Mouse (Mus musculus) midbrain, embryonic 15.5 days (tissue): ENCODE measurements around the gene Gstt2. TPM values are rescaled to one million over a fixed set of nuclear protein-coding genes. Genes with fewer than 3 reads are reported as not detected.

Experiments
- ATAC-seq: fragments of 200-750 bp; cut with Nextera tagmentation; replicated peaks from 2 replicates; pipeline ENCODE4 v1.8.0; 2017; ENCODE audit warnings: moderate TSS enrichment
- H3K27ac ChIP-seq: fragments of 300-500 bp; sonication (generic); 2 replicates; pipeline ENCODE4 v1.5.1; 2015; ENCODE audit warnings: mild to moderate bottlenecking, inconsistent platforms
- H3K27me3 ChIP-seq: fragments of 300-500 bp; sonication (generic); replicated peaks from 2 replicates; pipeline ENCODE4 v1.6.1; 2015; ENCODE audit warnings: inconsistent platforms
- H3K36me3 ChIP-seq: fragments of 300-500 bp; sonication (generic); replicated peaks from 2 replicates; pipeline ENCODE4 v1.6.1; 2015; ENCODE audit warnings: inconsistent platforms
- H3K4me1 ChIP-seq: fragments of 300-500 bp; sonication (generic); 2 replicates; pipeline ENCODE4 v1.6.1; 2015; ENCODE audit warnings: inconsistent platforms
- H3K4me2 ChIP-seq: fragments of 300-500 bp; sonication (generic); 2 replicates; pipeline ENCODE4 v1.6.1; 2015; ENCODE audit warnings: inconsistent platforms, mild to moderate bottlenecking, moderate library complexity
- H3K4me3 ChIP-seq: fragments of 300-500 bp; sonication (generic); 2 replicates; pipeline ENCODE4 v1.5.1; 2015; ENCODE audit warnings: mild to moderate bottlenecking, inconsistent platforms
- H3K9ac ChIP-seq: fragments of 300-500 bp; sonication (generic); 2 replicates; pipeline ENCODE4 v1.6.1; 2015; ENCODE audit warnings: mild to moderate bottlenecking, inconsistent platforms
- H3K9me3 ChIP-seq: fragments of 300-500 bp; sonication (generic); 2 replicates; pipeline ENCODE4 v1.6.1; 2016; ENCODE audit warnings: inconsistent platforms
- whole genome bisulfite sequencing: fragments of 180-500 bp; shearing (Covaris S2); methylation state at CpG from one replicate; pipeline ENCODE4 v1.1.7; 2015; ENCODE audit warnings: mixed read lengths; 5-methylcytosine and 5-hydroxymethylcytosine counted together
- polyA plus RNA-seq: library from polyadenylated mRNA; unstranded; fragments of >200 nt; fragmentation: Nextera tagmentation; extraction: Ambion mirVana; gene quantifications from 2 replicates; pipeline ENCODE4 v1.2.1, GENCODE M21; 2015

Gene Gstt2
- polyA plus RNA-seq, 1 experiment from 2014 or later: 7.5 TPM

GRCm38 (mm10) chr10:75804217-75804616, 33.0 kb downstream of the Gstt2 start:
- Histone ChIP-seq H3K9me3 (no peaks in the 10 kb centered on the region), H3K27ac (no peak overlapping the region), H3K4me2 (no peak overlapping the region), H3K27me3 (no peaks in the 10 kb centered on the region), H3K4me3 (no peak overlapping the region), H3K9ac (no peak overlapping the region), H3K4me1 (no peaks in the 10 kb centered on the region), H3K36me3 (no peaks in the 10 kb centered on the region)
- ATAC-seq: no peak
- 75% methylated on average over 2 of the region's 2 CpGs for WGBS

- peak within 1 kb of the TSS; percentile 36 for H3K9ac ChIP-seq
- no peaks in the 10 kb centered on the region for H3K27me3 ChIP-seq
- H3K4me1 ChIP-seq: peaks cover 17% of the 10 kb centered on the region; the same call in 1 of the 2 replicates
- peak within 1 kb of the TSS; percentile 54 for H3K4me2 ChIP-seq
- peak within 1 kb of the TSS; percentile 11; the same call in 1 of the 2 replicates for H3K27ac ChIP-seq
- peak; percentile 33 for ATAC-seq
- no peaks in the 10 kb centered on the region for H3K36me3 ChIP-seq
- H3K9me3 ChIP-seq: no peaks in the 10 kb centered on the region
- WGBS: 3% methylated on average over 18 of the region's 18 CpGs
- peak within 1 kb of the TSS; percentile 34 for H3K4me3 ChIP-seq
Measured at GRCm38 (mm10) chr10:75798176-75798696, 39.0 kb downstream of the Gstt2 start, which contains the start of gene Gstt1. Gstt1 (minus strand) TSS chr10:75798584.

DNA sequence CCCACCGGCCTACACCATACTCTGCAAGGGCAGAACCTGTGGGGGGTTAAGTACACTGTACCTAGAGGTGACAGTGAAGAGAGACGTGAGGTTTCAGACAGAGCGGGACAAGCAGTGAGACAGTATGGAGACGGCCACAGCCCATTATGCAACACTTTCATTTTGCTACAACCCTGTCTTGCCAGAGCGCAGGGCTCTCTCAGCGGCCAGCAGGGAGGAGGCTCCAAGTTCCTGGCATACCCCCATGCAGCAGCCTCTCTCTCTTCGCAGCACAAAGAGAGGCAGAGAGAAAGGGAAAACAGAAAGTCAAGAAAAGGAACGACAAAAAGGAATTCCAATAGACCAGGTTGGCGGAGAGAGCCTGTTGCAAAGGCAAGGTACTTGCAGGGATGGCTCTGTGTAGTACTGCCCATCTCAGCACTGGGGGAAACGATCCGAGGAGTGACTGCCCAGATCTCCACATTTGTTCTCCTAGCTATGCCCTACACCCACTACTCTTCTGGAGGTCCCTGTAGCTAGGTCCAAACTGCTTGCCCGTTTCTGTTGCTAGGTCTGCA, 39.5 kb downstream of the Gstt2 start:
- Histone ChIP-seq H3K9me3 (no peaks in the 10 kb centered on the region), H3K9ac (peak overlapping the region; percentile 36), H3K4me2 (peak overlapping the region; percentile 54), H3K27me3 (no peaks in the 10 kb centered on the region), H3K4me1 (peaks cover 17% of the 10 kb centered on the region; the same call in 1 of the 2 replicates), H3K27ac (peak overlapping the region; percentile 11; the same call in 1 of the 2 replicates), H3K4me3 (peak overlapping the region; percentile 34), H3K36me3 (no peaks in the 10 kb centered on the region)
- peak; percentile 75 for ATAC-seq
- 2% methylated on average over 12 of the region's 12 CpGs for WGBS

DNA sequence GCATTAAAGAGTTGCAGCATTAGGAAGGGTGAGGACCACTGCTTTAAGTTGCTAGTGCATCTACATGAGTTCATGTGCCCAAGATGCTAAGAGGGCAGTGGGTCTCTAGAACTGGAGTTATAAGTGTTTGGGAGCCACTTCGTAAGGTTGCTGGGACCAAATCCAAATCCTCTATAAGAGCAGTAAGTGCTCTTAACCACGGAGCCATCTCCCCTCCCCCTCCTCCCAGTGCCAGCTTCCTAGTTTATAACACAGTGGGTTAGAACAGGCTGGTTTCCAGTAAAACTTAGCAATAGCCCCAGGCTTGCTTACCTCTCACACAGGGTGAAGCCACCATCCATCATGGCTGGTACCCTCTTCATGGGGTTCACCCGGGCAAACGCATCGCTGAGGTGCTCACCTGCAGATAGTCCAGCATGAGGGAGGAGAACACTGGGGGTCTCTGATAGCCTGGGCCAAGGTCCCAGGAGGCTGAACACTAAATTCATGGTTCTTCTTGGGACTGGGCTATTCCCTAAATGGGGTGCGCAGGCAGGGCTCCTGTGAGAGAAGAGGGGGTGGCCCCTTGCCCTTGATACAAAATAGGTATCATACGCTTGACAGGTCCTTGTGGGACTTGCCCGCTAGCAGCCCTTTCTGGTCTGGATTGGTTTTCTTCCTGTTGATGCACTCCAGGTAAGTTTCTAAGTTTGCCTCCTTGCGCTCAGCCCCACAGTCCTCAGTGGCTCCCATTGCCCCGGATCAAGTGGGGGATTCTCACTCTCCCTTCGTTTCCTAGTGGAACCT, 40.3 kb downstream of the Gstt2 start:
- peak overlapping the region; percentile 54 for H3K4me2 ChIP-seq
- WGBS: 44% methylated on average over 11 of the region's 11 CpGs
- H3K27ac ChIP-seq: no peak overlapping the region
- H3K36me3 ChIP-seq: no peaks in the 10 kb centered on the region
- H3K27me3 ChIP-seq: no peaks in the 10 kb centered on the region
- peaks cover 17% of the 10 kb centered on the region; the same call in 1 of the 2 replicates for H3K4me1 ChIP-seq
- peak overlapping the region; percentile 34 for H3K4me3 ChIP-seq
- no peaks in the 10 kb centered on the region for H3K9me3 ChIP-seq
- no peak overlapping the region for H3K9ac ChIP-seq
- ATAC-seq: no peak

GRCm38 (mm10) chr10:75794880-75795279, 42.3 kb downstream of the Gstt2 start:
- 30% methylated on average over 3 of the region's 3 CpGs for WGBS

GRCm38 (mm10) chr10:75790773-75791172, 46.5 kb downstream of the Gstt2 start:
- Histone ChIP-seq H3K9me3 (no peaks in the 10 kb centered on the region), H3K27ac (no peak overlapping the region), H3K4me1 (no peaks in the 10 kb centered on the region), H3K27me3 (no peaks in the 10 kb centered on the region), H3K4me2 (no peak overlapping the region), H3K4me3 (no peak overlapping the region), H3K9ac (no peak overlapping the region), H3K36me3 (no peaks in the 10 kb centered on the region)
- no peak for ATAC-seq
- WGBS: 23% methylated on average over 7 of the region's 7 CpGs

More at GRCm38 (mm10) chr10:75794880-75795279, 42.3 kb downstream of the Gstt2 start:
- H3K4me3 ChIP-seq: no peak overlapping the region
- H3K4me2 ChIP-seq: no peak overlapping the region
- H3K27ac ChIP-seq: no peak overlapping the region
- ATAC-seq: no peak
- H3K9ac ChIP-seq: no peak overlapping the region
- no peaks in the 10 kb centered on the region for H3K36me3 ChIP-seq
- H3K4me1 ChIP-seq: peaks cover 17% of the 10 kb centered on the region; the same call in 1 of the 2 replicates
- no peaks in the 10 kb centered on the region for H3K9me3 ChIP-seq
- no peaks in the 10 kb centered on the region for H3K27me3 ChIP-seq

- Histone ChIP-seq H3K36me3 (no peaks in the 10 kb centered on the region), H3K27me3 (no peaks in the 10 kb centered on the region)
- WGBS: 90% methylated on average over 5 of the region's 5 CpGs
Measured at GRCm38 (mm10) chr10:75789841-75790240, 47.4 kb downstream of the Gstt2 start.

DNA sequence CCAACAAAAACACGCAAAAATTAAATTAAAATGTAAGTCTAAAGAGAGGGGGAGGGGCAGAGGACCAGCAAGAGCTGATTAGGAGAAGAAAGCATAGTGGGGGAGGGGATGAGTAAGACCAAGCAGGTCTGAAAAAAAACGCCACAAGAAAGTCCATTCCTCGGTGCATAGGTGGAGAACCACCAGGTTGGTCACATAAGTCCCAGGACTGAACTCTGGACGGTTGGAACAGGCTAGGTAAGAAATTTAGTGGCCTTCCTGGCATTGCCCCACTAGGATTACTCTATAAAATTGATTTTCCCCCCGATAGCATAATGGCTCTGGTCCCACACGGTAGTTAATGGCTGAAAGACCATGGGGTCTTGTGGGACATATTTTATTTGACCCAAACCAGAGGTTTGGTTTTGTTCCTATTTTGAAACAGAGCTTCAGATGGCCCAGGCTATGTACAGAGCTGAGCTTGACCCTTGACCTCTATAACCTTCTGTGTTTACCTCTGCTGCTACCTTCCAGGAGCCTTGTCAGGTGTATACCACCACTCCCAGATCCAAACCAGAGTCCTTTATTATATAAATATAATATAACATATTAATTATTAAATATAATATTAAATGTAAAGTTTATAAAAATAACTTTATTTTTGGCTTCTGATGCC, 48.0 kb downstream of the Gstt2 start:
- H3K36me3 ChIP-seq: no peaks in the 10 kb centered on the region
- no peak overlapping the region for H3K27ac ChIP-seq
- no peaks in the 10 kb centered on the region for H3K27me3 ChIP-seq
- ATAC-seq: no peak
- H3K4me2 ChIP-seq: no peak overlapping the region
- no peak overlapping the region for H3K9ac ChIP-seq
- 81% methylated on average over 6 of the region's 6 CpGs for WGBS
- no peak overlapping the region for H3K4me3 ChIP-seq
- H3K4me1 ChIP-seq: no peaks in the 10 kb centered on the region
- no peaks in the 10 kb centered on the region for H3K9me3 ChIP-seq

More at GRCm38 (mm10) chr10:75789841-75790240, 47.4 kb downstream of the Gstt2 start:
- no peak overlapping the region for H3K4me2 ChIP-seq
- no peak overlapping the region for H3K9ac ChIP-seq
- H3K9me3 ChIP-seq: no peaks in the 10 kb centered on the region
- no peak overlapping the region for H3K27ac ChIP-seq
- no peaks in the 10 kb centered on the region for H3K4me1 ChIP-seq
- no peak overlapping the region for H3K4me3 ChIP-seq
- ATAC-seq: no peak

- Histone ChIP-seq H3K9me3 (no peaks in the 10 kb centered on the region), H3K4me2 (no peak overlapping the region), H3K27ac (no peak overlapping the region), H3K4me3 (no peak overlapping the region), H3K9ac (no peak overlapping the region), H3K27me3 (no peaks in the 10 kb centered on the region), H3K4me1 (no peaks in the 10 kb centered on the region), H3K36me3 (no peaks in the 10 kb centered on the region)
- WGBS: 95% methylated on average over 8 of the region's 8 CpGs
- ATAC-seq: no peak
Measured at GRCm38 (mm10) chr10:75788277-75788676, 48.9 kb downstream of the Gstt2 start.

- Histone ChIP-seq H3K4me3 (no peak overlapping the region), H3K36me3 (no peaks in the 10 kb centered on the region), H3K4me1 (peaks cover 9% of the 10 kb centered on the region), H3K4me2 (no peak overlapping the region), H3K9ac (no peak overlapping the region), H3K27ac (no peak overlapping the region), H3K27me3 (peaks cover 18% of the 10 kb centered on the region), H3K9me3 (no peaks in the 10 kb centered on the region)
- no peak for ATAC-seq
- WGBS: 70% methylated on average over 1 of the region's 1 CpGs
Measured at GRCm38 (mm10) chr10:75785442-75785841, 51.8 kb downstream of the Gstt2 start.
